Mouse (Mus musculus): Measurements from ENCODE around the gene Tnfsf11. TPM values are rescaled to one million over a fixed set of nuclear protein-coding genes. Genes with fewer than 3 reads are reported as not detected.
A peak's percentile ranks its signal among the peaks of the same experiment; 100 is the strongest.

The Tnfsf11 gene
- polyA plus RNA-seq, 1 experiment: 0.11 TPM

- Histone ChIP-seq H3K79me3 (ENCODE audit: low read depth) (no peaks in the 10 kb centered on the region), H3K36me3 (ENCODE audit: control insufficient read depth, insufficient read depth) (no peaks in the 10 kb centered on the region), H3ac (ENCODE audit: control insufficient read depth, insufficient read length, low read depth) (no peak overlapping the region), H3K79me2 (ENCODE audit: control insufficient read depth, insufficient read depth) (no peaks in the 10 kb centered on the region), H3K27me3 (ENCODE audit: control insufficient read depth, insufficient read depth, insufficient read length) (no peaks in the 10 kb centered on the region), H3K4me3 (ENCODE audit: insufficient read depth, poor library complexity, severe bottlenecking) (no peak overlapping the region)
- TF ChIP-seq FOSL1 (IDR thresholded peaks at IDR 0.05; ENCODE audit: insufficient read depth, low read length, poor library complexity, severe bottlenecking) (no peak), MAX (IDR thresholded peaks at IDR 0.05) (no peak), CTCF (IDR thresholded peaks at IDR 0.05; ENCODE audit: control insufficient read depth, insufficient read depth, insufficient read length) (no peak), MYOD1 (IDR thresholded peaks at IDR 0.05; ENCODE audit: control insufficient read depth, insufficient read length, low read depth) (no peak), MYOG (IDR thresholded peaks at IDR 0.05; ENCODE audit: control insufficient read depth, extremely low read depth, insufficient read length) (no peak), USF1 (IDR thresholded peaks at IDR 0.05; ENCODE audit: low read depth) (no peak), CEBPB (IDR thresholded peaks at IDR 0.05; ENCODE audit: low read depth) (no peak)
Observed at GRCm38 (mm10) chr14:78317623-78318022, 9.8 kb upstream of the Tnfsf11 start.

- Histone ChIP-seq H3K36me3 (ENCODE audit: control insufficient read depth, insufficient read depth) (no peaks in the 10 kb centered on the region), H3K27me3 (ENCODE audit: control insufficient read depth, insufficient read depth, insufficient read length) (no peaks in the 10 kb centered on the region), H3K4me3 (ENCODE audit: insufficient read depth, poor library complexity, severe bottlenecking) (no peak overlapping the region), H3K79me3 (ENCODE audit: low read depth) (no peaks in the 10 kb centered on the region), H3ac (ENCODE audit: control insufficient read depth, insufficient read length, low read depth) (no peak overlapping the region), H3K79me2 (ENCODE audit: control insufficient read depth, insufficient read depth) (no peaks in the 10 kb centered on the region)
- TF ChIP-seq MYOD1 (IDR thresholded peaks at IDR 0.05; ENCODE audit: control insufficient read depth, insufficient read length, low read depth) (no peak), FOSL1 (IDR thresholded peaks at IDR 0.05; ENCODE audit: insufficient read depth, low read length, poor library complexity, severe bottlenecking) (no peak), MAX (IDR thresholded peaks at IDR 0.05) (no peak), USF1 (IDR thresholded peaks at IDR 0.05; ENCODE audit: low read depth) (no peak), CEBPB (IDR thresholded peaks at IDR 0.05; ENCODE audit: low read depth) (no peak), MYOG (IDR thresholded peaks at IDR 0.05; ENCODE audit: control insufficient read depth, extremely low read depth, insufficient read length) (no peak), CTCF (IDR thresholded peaks at IDR 0.05; ENCODE audit: control insufficient read depth, insufficient read depth, insufficient read length) (no peak)
Observed at GRCm38 (mm10) chr14:78300914-78301313, 6.9 kb downstream of the Tnfsf11 start.

- H3K79me3 ChIP-seq (ENCODE audit: low read depth): no peaks in the 10 kb centered on the region
- no peak overlapping the region for H3ac ChIP-seq (ENCODE audit: control insufficient read depth, insufficient read length, low read depth)
- H3K36me3 ChIP-seq (ENCODE audit: control insufficient read depth, insufficient read depth): no peaks in the 10 kb centered on the region
- TF ChIP-seq CTCF (IDR thresholded peaks at IDR 0.05; ENCODE audit: control insufficient read depth, insufficient read depth, insufficient read length) (no peak), USF1 (IDR thresholded peaks at IDR 0.05; ENCODE audit: low read depth) (no peak), MAX (IDR thresholded peaks at IDR 0.05) (no peak), MYOD1 (IDR thresholded peaks at IDR 0.05; ENCODE audit: control insufficient read depth, insufficient read length, low read depth) (no peak), CEBPB (IDR thresholded peaks at IDR 0.05; ENCODE audit: low read depth) (no peak), FOSL1 (IDR thresholded peaks at IDR 0.05; ENCODE audit: insufficient read depth, low read length, poor library complexity, severe bottlenecking) (no peak), MYOG (IDR thresholded peaks at IDR 0.05; ENCODE audit: control insufficient read depth, extremely low read depth, insufficient read length) (no peak)
- no peak overlapping the region for H3K4me3 ChIP-seq (ENCODE audit: insufficient read depth, poor library complexity, severe bottlenecking)
- H3K27me3 ChIP-seq (ENCODE audit: control insufficient read depth, insufficient read depth, insufficient read length): no peaks in the 10 kb centered on the region
- H3K79me2 ChIP-seq (ENCODE audit: control insufficient read depth, insufficient read depth): no peaks in the 10 kb centered on the region
Observed at GRCm38 (mm10) chr14:78292687-78293086, 15.2 kb downstream of the Tnfsf11 start.

- Histone ChIP-seq H3K27me3 (ENCODE audit: control insufficient read depth, insufficient read depth, insufficient read length) (no peaks in the 10 kb centered on the region), H3K36me3 (ENCODE audit: control insufficient read depth, insufficient read depth) (no peaks in the 10 kb centered on the region), H3K79me3 (ENCODE audit: low read depth) (no peaks in the 10 kb centered on the region), H3ac (ENCODE audit: control insufficient read depth, insufficient read length, low read depth) (peak overlapping the region; percentile 21), H3K4me3 (ENCODE audit: insufficient read depth, poor library complexity, severe bottlenecking) (no peak overlapping the region), H3K79me2 (ENCODE audit: control insufficient read depth, insufficient read depth) (no peaks in the 10 kb centered on the region)
- TF ChIP-seq USF1 (IDR thresholded peaks at IDR 0.05; ENCODE audit: low read depth) (no peak), FOSL1 (IDR thresholded peaks at IDR 0.05; ENCODE audit: insufficient read depth, low read length, poor library complexity, severe bottlenecking) (peak; percentile 50), MAX (IDR thresholded peaks at IDR 0.05) (no peak), CEBPB (IDR thresholded peaks at IDR 0.05; ENCODE audit: low read depth) (no peak)
Observed at GRCm38 (mm10) chr14:78289912-78290523, 17.8 kb downstream of the Tnfsf11 start.

GRCm38 (mm10) chr14:78288903-78289302, 18.9 kb downstream of the Tnfsf11 start:
- Histone ChIP-seq H3K36me3 (ENCODE audit: control insufficient read depth, insufficient read depth) (no peaks in the 10 kb centered on the region), H3K79me3 (ENCODE audit: low read depth) (no peaks in the 10 kb centered on the region), H3ac (ENCODE audit: control insufficient read depth, insufficient read length, low read depth) (no peak overlapping the region), H3K4me3 (ENCODE audit: insufficient read depth, poor library complexity, severe bottlenecking) (no peak overlapping the region), H3K79me2 (ENCODE audit: control insufficient read depth, insufficient read depth) (no peaks in the 10 kb centered on the region), H3K27me3 (ENCODE audit: control insufficient read depth, insufficient read depth, insufficient read length) (no peaks in the 10 kb centered on the region)
- TF ChIP-seq CEBPB (IDR thresholded peaks at IDR 0.05; ENCODE audit: low read depth) (no peak), USF1 (IDR thresholded peaks at IDR 0.05; ENCODE audit: low read depth) (no peak), MYOD1 (IDR thresholded peaks at IDR 0.05; ENCODE audit: control insufficient read depth, insufficient read length, low read depth) (no peak), CTCF (IDR thresholded peaks at IDR 0.05; ENCODE audit: control insufficient read depth, insufficient read depth, insufficient read length) (no peak), MYOG (IDR thresholded peaks at IDR 0.05; ENCODE audit: control insufficient read depth, extremely low read depth, insufficient read length) (no peak), FOSL1 (IDR thresholded peaks at IDR 0.05; ENCODE audit: insufficient read depth, low read length, poor library complexity, severe bottlenecking) (no peak), MAX (IDR thresholded peaks at IDR 0.05) (no peak)
